Mouse (Mus musculus) ES-Bruce4 (cell line): ENCODE data around the gene Srarp. TPM values are rescaled to one million over a fixed set of nuclear protein-coding genes. Genes with fewer than 3 reads are reported as not detected.

Experiments
- H3K27ac ChIP-seq: 2 replicates; pipeline ENCODE4 v1.5.1; 2012; ENCODE audit warnings: low read length, inconsistent platforms; ENCODE audit not compliant: insufficient read depth
- H3K27me3 ChIP-seq: 2 replicates; pipeline ENCODE4 v1.6.1; 2012; ENCODE audit warnings: mild to moderate bottlenecking, low read length, inconsistent platforms; ENCODE audit not compliant: control insufficient read depth, poor library complexity, insufficient read depth, severe bottlenecking
- H3K36me3 ChIP-seq: 2 replicates; pipeline ENCODE4 v1.6.1; 2012; ENCODE audit warnings: inconsistent platforms, mild to moderate bottlenecking, low read length, moderate library complexity; ENCODE audit not compliant: control insufficient read depth, poor library complexity, insufficient read depth, severe bottlenecking
- H3K4me1 ChIP-seq: one replicate; pipeline ENCODE4 v1.8.1; 2011; ENCODE audit warnings: low read length; ENCODE audit not compliant: control insufficient read depth, insufficient read depth
- H3K4me3 ChIP-seq: 2 replicates; pipeline ENCODE4 v1.5.1; 2011; ENCODE audit warnings: low read depth, mild to moderate bottlenecking, low read length
- H3K9ac ChIP-seq: 2 replicates; pipeline ENCODE4 v1.6.1; 2012; ENCODE audit warnings: low read depth, mild to moderate bottlenecking, inconsistent platforms; ENCODE audit not compliant: poor library complexity, severe bottlenecking
- H3K9me3 ChIP-seq: replicated peaks from 2 replicates; pipeline ENCODE4 v1.6.1; 2012; ENCODE audit warnings: mild to moderate bottlenecking, low read length, inconsistent platforms; ENCODE audit not compliant: control insufficient read depth, poor library complexity, insufficient read depth, severe bottlenecking
- CTCF ChIP-seq: IDR thresholded peaks from one replicate; pipeline ENCODE4 v1.8.1; 2011; ENCODE audit warnings: low read depth, low read length
- EP300 ChIP-seq: IDR thresholded peaks from 2 replicates; pipeline ENCODE4 v1.6.1; 2011; ENCODE audit warnings: low read depth, low read length; ENCODE audit not compliant: insufficient read depth
- POLR2A ChIP-seq: IDR thresholded peaks from one replicate; pipeline ENCODE4 v1.8.1; 2011; ENCODE audit warnings: low read length; ENCODE audit not compliant: insufficient read depth
- polyA plus RNA-seq: library from polyadenylated mRNA; stranded (reverse); fragments of >200 nt; gene quantifications from 2 replicates; pipeline ENCODE4 v1.2.4, GENCODE M21; 2011; ENCODE audit warnings: low read depth; ENCODE audit not compliant: missing spikeins, insufficient read depth, insufficient read length

The Srarp gene
- polyA plus RNA-seq, 1 experiment: not detected

DNA sequence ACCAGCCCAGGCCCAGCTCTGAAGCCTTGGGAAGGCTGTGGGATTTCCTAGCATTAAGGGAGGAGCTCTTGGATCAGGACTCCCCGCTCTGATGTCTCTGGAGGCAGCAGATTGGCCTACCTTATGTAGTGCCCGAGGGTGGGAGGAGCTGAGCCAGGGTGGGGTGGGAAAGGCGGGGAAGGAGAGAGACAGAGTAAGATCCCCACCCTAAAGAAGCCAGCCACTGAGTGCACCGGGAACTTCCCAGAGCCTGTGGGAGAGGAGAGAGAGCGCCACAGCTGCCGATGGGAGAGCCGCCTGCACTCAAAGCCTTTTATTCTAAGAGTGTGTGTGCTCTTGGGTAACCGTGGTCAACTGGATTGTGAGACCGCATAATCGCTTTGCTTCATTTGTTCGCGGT is 25.2 kb upstream of the Srarp start:
- no peaks in the 10 kb centered on the region for H3K36me3 ChIP-seq
- H3K4me3 ChIP-seq: no peak overlapping the region
- TF ChIP-seq EP300 (no peak), POLR2A (no peak)
- H3K9me3 ChIP-seq: no peaks in the 10 kb centered on the region
- H3K4me1 ChIP-seq: peaks cover 2% of the 10 kb centered on the region
- no peaks in the 10 kb centered on the region for H3K27me3 ChIP-seq
- H3K27ac ChIP-seq: no peak overlapping the region
- no peak overlapping the region for H3K9ac ChIP-seq

DNA sequence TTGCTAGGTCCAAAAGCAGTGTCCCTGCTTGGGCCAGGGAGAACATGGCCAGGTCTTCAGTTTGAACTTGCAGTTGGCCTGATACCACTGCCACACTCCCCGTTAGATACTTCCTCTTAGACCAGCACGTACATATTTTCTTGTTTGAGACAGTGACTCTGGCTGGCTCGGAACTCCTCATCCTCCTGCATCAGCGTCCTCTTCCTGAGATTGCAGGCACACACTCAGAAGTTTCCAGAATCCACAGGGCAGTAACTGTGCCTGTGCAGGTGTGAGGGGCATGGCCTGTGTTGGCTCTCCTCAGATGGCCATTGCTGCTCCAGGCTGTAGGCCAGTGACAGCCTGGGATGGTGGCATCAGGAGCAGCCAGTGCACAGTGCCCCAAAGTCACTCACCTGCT is 24.6 kb upstream of the Srarp start:
- Histone ChIP-seq H3K4me1 (peaks cover 2% of the 10 kb centered on the region), H3K9me3 (no peaks in the 10 kb centered on the region), H3K36me3 (no peaks in the 10 kb centered on the region), H3K27me3 (no peaks in the 10 kb centered on the region), H3K27ac (no peak overlapping the region), H3K4me3 (no peak overlapping the region), H3K9ac (no peak overlapping the region)
- TF ChIP-seq POLR2A (no peak), CTCF (no peak), EP300 (no peak)

DNA sequence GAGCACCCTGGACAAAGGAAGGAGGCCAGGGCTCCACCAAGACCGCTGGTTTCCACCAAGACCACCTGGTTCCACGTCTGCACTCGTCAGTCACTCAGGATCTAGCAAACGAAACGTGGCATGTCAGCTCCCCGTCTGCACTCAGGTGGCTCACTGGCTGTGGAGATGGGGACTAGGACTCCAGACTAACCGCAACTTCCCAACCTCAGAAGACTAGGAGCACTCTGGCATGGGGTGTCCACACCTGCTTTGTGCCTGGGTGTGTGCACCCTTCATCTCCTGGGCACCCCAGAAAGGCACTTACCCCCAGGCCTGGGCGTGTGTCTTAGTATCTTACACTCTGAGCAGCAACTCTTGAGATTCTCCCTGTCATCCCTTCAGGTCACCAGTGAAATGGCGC is 23.9 kb upstream of the Srarp start:
- no peak for TF ChIP-seq POLR2A
- no peaks in the 10 kb centered on the region for H3K36me3 ChIP-seq

GRCm38 (mm10) chr4:141458888-141459287 is 23.0 kb upstream of the Srarp start:
- Histone ChIP-seq H3K9me3 (no peaks in the 10 kb centered on the region), H3K27ac (no peak overlapping the region), H3K27me3 (no peaks in the 10 kb centered on the region), H3K4me1 (peaks cover 2% of the 10 kb centered on the region), H3K36me3 (no peaks in the 10 kb centered on the region), H3K4me3 (no peak overlapping the region), H3K9ac (no peak overlapping the region)
- no peak for TF ChIP-seq POLR2A
- TF ChIP-seq EP300: no peak
- no peak for TF ChIP-seq CTCF

More for the DNA sequence above, 23.9 kb upstream of the Srarp start:
- Histone ChIP-seq H3K9me3 (no peaks in the 10 kb centered on the region), H3K4me1 (peaks cover 2% of the 10 kb centered on the region), H3K9ac (no peak overlapping the region), H3K27me3 (no peaks in the 10 kb centered on the region), H3K4me3 (no peak overlapping the region), H3K27ac (no peak overlapping the region)

- Histone ChIP-seq H3K4me3 (no peak overlapping the region), H3K4me1 (peaks cover 2% of the 10 kb centered on the region), H3K9me3 (no peaks in the 10 kb centered on the region), H3K9ac (no peak overlapping the region), H3K36me3 (no peaks in the 10 kb centered on the region), H3K27ac (no peak overlapping the region), H3K27me3 (no peaks in the 10 kb centered on the region)
- TF ChIP-seq POLR2A (no peak), EP300 (peak; percentile 72; the same call in 1 of the 2 replicates)
Measured at GRCm38 (mm10) chr4:141458236-141458635, 22.3 kb upstream of the Srarp start.

- peaks cover 2% of the 10 kb centered on the region for H3K4me1 ChIP-seq
- no peak overlapping the region for H3K4me3 ChIP-seq
- no peaks in the 10 kb centered on the region for H3K9me3 ChIP-seq
- TF ChIP-seq EP300: no peak
- no peak overlapping the region for H3K27ac ChIP-seq
- no peak overlapping the region for H3K9ac ChIP-seq
- H3K27me3 ChIP-seq: no peaks in the 10 kb centered on the region
- H3K36me3 ChIP-seq: no peaks in the 10 kb centered on the region
Measured at GRCm38 (mm10) chr4:141456193-141456938, 20.5 kb upstream of the Srarp start.
